Mouse (Mus musculus): Measurements from ENCODE around the gene Ssbp2. TPM values are rescaled to one million over a fixed set of nuclear protein-coding genes. Genes with fewer than 3 reads are reported as not detected.

The Ssbp2 gene
- 34.6 and 58.7 TPM in 2 replicates for total RNA-seq (2015; ENCODE audit: low replicate concordance)
- total RNA-seq (2017; ENCODE audit: low replicate concordance), result 37.7 and 57.4 TPM in 2 replicates

- peak; percentile 50 for ATAC-seq (replicated peaks; ENCODE audit: low FRiP score, poor library complexity, severe bottlenecking)
These were observed at the start of gene Ssbp2 for GRCm38 (mm10) chr13:91459896-91460620. Gene Ssbp2 (plus strand): TSS chr13:91460283.

- no peak for ATAC-seq (replicated peaks; ENCODE audit: low FRiP score, poor library complexity, severe bottlenecking)
These were observed 46.2 kb upstream of the Ssbp2 start for GRCm38 (mm10) chr13:91413752-91414503.

GRCm38 (mm10) chr13:91415896-91416295, 44.2 kb upstream of the Ssbp2 start:
- ATAC-seq (replicated peaks; ENCODE audit: low FRiP score, poor library complexity, severe bottlenecking), result no peak

GRCm38 (mm10) chr13:91416698-91417097, 43.4 kb upstream of the Ssbp2 start:
- no peak for ATAC-seq (replicated peaks; ENCODE audit: low FRiP score, poor library complexity, severe bottlenecking)

GRCm38 (mm10) chr13:91421387-91421949, 38.6 kb upstream of the Ssbp2 start:
- peak; percentile 47; the same call in 1 of the 2 replicates for ATAC-seq (replicated peaks; ENCODE audit: low FRiP score, poor library complexity, severe bottlenecking)

- ATAC-seq (replicated peaks; ENCODE audit: low FRiP score, poor library complexity, severe bottlenecking), result peak; percentile 61
These were observed 29.2 kb upstream of the Ssbp2 start for GRCm38 (mm10) chr13:91430867-91431266.

- no peak for ATAC-seq (replicated peaks; ENCODE audit: low FRiP score, poor library complexity, severe bottlenecking)
These were observed 28.4 kb upstream of the Ssbp2 start for GRCm38 (mm10) chr13:91431392-91432355.

GRCm38 (mm10) chr13:91433021-91433420, 27.1 kb upstream of the Ssbp2 start:
- ATAC-seq (replicated peaks; ENCODE audit: low FRiP score, poor library complexity, severe bottlenecking), result no peak

GRCm38 (mm10) chr13:91437931-91438330, 22.2 kb upstream of the Ssbp2 start:
- ATAC-seq (replicated peaks; ENCODE audit: low FRiP score, poor library complexity, severe bottlenecking), result no peak

GRCm38 (mm10) chr13:91441476-91441875, 18.6 kb upstream of the Ssbp2 start:
- no peak for ATAC-seq (replicated peaks; ENCODE audit: low FRiP score, poor library complexity, severe bottlenecking)

- no peak for ATAC-seq (replicated peaks; ENCODE audit: low FRiP score, poor library complexity, severe bottlenecking)
These were observed 13.4 kb upstream of the Ssbp2 start for GRCm38 (mm10) chr13:91446728-91447127.

GRCm38 (mm10) chr13:91448936-91449335, 11.1 kb upstream of the Ssbp2 start:
- no peak for ATAC-seq (replicated peaks; ENCODE audit: low FRiP score, poor library complexity, severe bottlenecking)

- no peak for ATAC-seq (replicated peaks; ENCODE audit: low FRiP score, poor library complexity, severe bottlenecking)
These were observed 8.5 kb upstream of the Ssbp2 start for GRCm38 (mm10) chr13:91451405-91452166.

- no peak for ATAC-seq (replicated peaks; ENCODE audit: low FRiP score, poor library complexity, severe bottlenecking)
These were observed 7.8 kb upstream of the Ssbp2 start for GRCm38 (mm10) chr13:91452269-91452668.

- ATAC-seq (replicated peaks; ENCODE audit: low FRiP score, poor library complexity, severe bottlenecking), result no peak
These were observed 6.8 kb upstream of the Ssbp2 start for GRCm38 (mm10) chr13:91453236-91453635.

- ATAC-seq (replicated peaks; ENCODE audit: low FRiP score, poor library complexity, severe bottlenecking), result no peak
These were observed 4.0 kb upstream of the Ssbp2 start for GRCm38 (mm10) chr13:91456041-91456440.

GRCm38 (mm10) chr13:91456735-91457134, 3.3 kb upstream of the Ssbp2 start:
- no peak for ATAC-seq (replicated peaks; ENCODE audit: low FRiP score, poor library complexity, severe bottlenecking)

GRCm38 (mm10) chr13:91457974-91458373, 2.1 kb upstream of the Ssbp2 start:
- no peak for ATAC-seq (replicated peaks; ENCODE audit: low FRiP score, poor library complexity, severe bottlenecking)

- ATAC-seq (replicated peaks; ENCODE audit: low FRiP score, poor library complexity, severe bottlenecking), result no peak
These were observed 594 bp upstream of the Ssbp2 start for GRCm38 (mm10) chr13:91459489-91459888.

All from erythroid progenitor cell, adult 5-6 weeks (primary cell).